Mouse (Mus musculus) kidney, adult 9 months (tissue): ENCODE measurements around the gene Eif2ak1.
"Not testable (repeated sequence)": the region's sequence is repeated elsewhere in the genome, so short reads cannot be mapped to it uniquely, and the experiment has no call there.

Source experiments
- DNase-seq: peaks from one replicate; pipeline ENCODE4 v3.0.0; 2022

Gene Eif2ak1

GRCm38 (mm10) chr5:143817116-143817930 lies at the start of gene Eif2ak1:
Gene Eif2ak1 (plus strand): TSS chr5:143817788.
- peak; percentile 96 for DNase-seq

GRCm38 (mm10) chr5:143781951-143782350 lies 35.6 kb upstream of the Eif2ak1 start:
- DNase-seq, result no peak

- DNase-seq, result no peak
Measured at GRCm38 (mm10) chr5:143785391-143785790, 32.2 kb upstream of the Eif2ak1 start.

GRCm38 (mm10) chr5:143801216-143801615 lies 16.4 kb upstream of the Eif2ak1 start:
- DNase-seq, result not testable (repeated sequence)

GRCm38 (mm10) chr5:143804056-143804765 lies 13.4 kb upstream of the Eif2ak1 start:
- DNase-seq, result no peak

GRCm38 (mm10) chr5:143807268-143807667 lies 10.3 kb upstream of the Eif2ak1 start:
- DNase-seq, result no peak

- no peak for DNase-seq
Measured at GRCm38 (mm10) chr5:143809421-143810090, 8.0 kb upstream of the Eif2ak1 start.

GRCm38 (mm10) chr5:143811653-143812052 lies 5.9 kb upstream of the Eif2ak1 start:
- no peak for DNase-seq

- DNase-seq, result no peak
Measured at GRCm38 (mm10) chr5:143814626-143815025, 3.0 kb upstream of the Eif2ak1 start.

- peak; percentile 54 for DNase-seq
Measured at GRCm38 (mm10) chr5:143817931-143818311, 333 bp downstream of the Eif2ak1 start.

GRCm38 (mm10) chr5:143818461-143818860 lies 873 bp downstream of the Eif2ak1 start:
- DNase-seq, result no peak

GRCm38 (mm10) chr5:143818949-143819348 lies 1.4 kb downstream of the Eif2ak1 start:
- DNase-seq, result no peak

- DNase-seq, result no peak
Measured at GRCm38 (mm10) chr5:143819906-143820660, 2.5 kb downstream of the Eif2ak1 start.

GRCm38 (mm10) chr5:143820820-143821219 lies 3.2 kb downstream of the Eif2ak1 start:
- DNase-seq, result no peak

- DNase-seq, result no peak
Measured at GRCm38 (mm10) chr5:143871547-143872169, 54.1 kb downstream of the Eif2ak1 start.

- no peak for DNase-seq
Measured at GRCm38 (mm10) chr5:143874571-143874970, 57.0 kb downstream of the Eif2ak1 start.

- DNase-seq, result no peak
Measured at GRCm38 (mm10) chr5:143885274-143885673, 67.7 kb downstream of the Eif2ak1 start.

GRCm38 (mm10) chr5:143890741-143891140 lies 73.2 kb downstream of the Eif2ak1 start:
- DNase-seq, result no peak

- no peak for DNase-seq
Measured at GRCm38 (mm10) chr5:143892255-143892886, 74.8 kb downstream of the Eif2ak1 start.

GRCm38 (mm10) chr5:143893396-143893795 lies 75.8 kb downstream of the Eif2ak1 start:
- DNase-seq, result no peak

- no peak for DNase-seq
Measured at GRCm38 (mm10) chr5:143897635-143898330, 80.2 kb downstream of the Eif2ak1 start, which contains the start of gene Ankrd61. Gene Ankrd61 (minus strand): TSS chr5:143897685.
